Mouse (Mus musculus) layer of hippocampus, adult 2 months (tissue): ENCODE measurements around the gene Gm21852. TPM values are rescaled to one million over a fixed set of nuclear protein-coding genes. Genes with fewer than 3 reads are reported as not detected.
"Not testable (repeated sequence)": the region's sequence is repeated elsewhere in the genome, so short reads cannot be mapped to it uniquely, and the experiment has no call there.

Experiments
- DNase-seq, 2 experiments: peaks; one replicate each; pipeline ENCODE4 v3.0.0; 2022; ENCODE audit warnings: low spot score in 2 of 2
- H3K27ac ChIP-seq: fragments of 200-600 bp; 2 replicates; pipeline ENCODE4 v1.8.1; 2022
- H3K4me3 ChIP-seq: fragments of 200-600 bp; 2 replicates; pipeline ENCODE4 v1.8.1; 2022; ENCODE audit warnings: mild to moderate bottlenecking
- long read RNA-seq, 2 experiments: library from polyadenylated mRNA; stranded (forward); transcript quantifications; one replicate each; pipeline ENCODE4 v2.0.0; 2021; ENCODE audit warnings: borderline mapping rate in 2 of 2
- microRNA-seq, 2 experiments: library from miRNA; unstranded; fragments of <30 nt; microRNA quantifications; one replicate each; pipeline ENCODE4 v1.2.0; 2021
- total RNA-seq, 2 experiments: library from RNA; stranded (reverse); gene quantifications; 2 replicates each; pipeline ENCODE4 v1.2.3; 2021

The Gm21852 gene
- total RNA-seq = not detected
- long read RNA-seq, experiment 1 = 0 reads
- long read RNA-seq, experiment 2 = 0 reads

GRCm38 (mm10) chrY:40651896-40652295 is at the start of gene Gm21852:
Gene Gm21852 (minus strand): TSS chrY:40651996.
- not testable (repeated sequence) for H3K4me3 ChIP-seq, DNase-seq, H3K27ac ChIP-seq

Small RNA genes within 50 kb of the gene (microRNA-seq; reads per million reads assigned to microRNA genes)
- gene Gm27466 = 0 reads per million in 2 experiments
- gene Gm28018 = 0 reads per million in 2 experiments

Other genes with a start within 250 kb of the Gm21852 start
- gene Gm21797, start 123.8 kb upstream of the Gm21852 start, total RNA-seq = not detected
- gene Gm20795, start 152.9 kb upstream of the Gm21852 start, total RNA-seq = not detected